Mouse (Mus musculus) cerebellum, adult 9-10 months (tissue): ENCODE results near the gene Atxn1.
A peak's percentile ranks its signal among the peaks of the same experiment; 100 is the strongest.

Source experiments
- DNase-seq: peaks from one replicate; pipeline ENCODE4 v3.0.0; 2022

Gene Atxn1

GRCm38 (mm10) chr13:45754483-45754882, 210.3 kb downstream of the Atxn1 start:
- no peak for DNase-seq

DNA sequence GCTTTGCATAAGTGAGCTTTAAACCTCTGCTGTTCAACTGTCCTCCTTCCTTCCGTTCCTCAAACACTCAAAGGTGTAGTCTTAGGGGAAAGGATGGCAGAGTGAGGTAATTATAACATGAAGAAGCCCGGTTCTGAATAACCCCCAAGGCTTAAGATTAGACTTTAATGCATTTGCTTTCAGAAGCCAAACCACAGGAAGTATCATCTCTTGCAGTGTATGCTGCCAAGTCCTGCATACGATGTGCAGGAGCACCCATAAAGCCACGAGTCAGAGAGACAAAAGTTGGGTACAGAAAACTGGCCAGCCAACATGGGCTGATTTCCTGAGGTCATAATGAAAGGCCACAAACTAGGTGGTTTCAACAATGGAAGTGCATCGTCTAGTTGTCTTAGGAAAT, 212.3 kb downstream of the Atxn1 start:
- no peak for DNase-seq

- DNase-seq, result no peak
Observed at GRCm38 (mm10) chr13:45751231-45751630, 213.6 kb downstream of the Atxn1 start.

- DNase-seq, result no peak
Observed at GRCm38 (mm10) chr13:45750627-45751026, 214.2 kb downstream of the Atxn1 start.

GRCm38 (mm10) chr13:45749937-45750336, 214.9 kb downstream of the Atxn1 start:
- DNase-seq, result no peak

GRCm38 (mm10) chr13:45749222-45749621, 215.6 kb downstream of the Atxn1 start:
- no peak for DNase-seq

DNA sequence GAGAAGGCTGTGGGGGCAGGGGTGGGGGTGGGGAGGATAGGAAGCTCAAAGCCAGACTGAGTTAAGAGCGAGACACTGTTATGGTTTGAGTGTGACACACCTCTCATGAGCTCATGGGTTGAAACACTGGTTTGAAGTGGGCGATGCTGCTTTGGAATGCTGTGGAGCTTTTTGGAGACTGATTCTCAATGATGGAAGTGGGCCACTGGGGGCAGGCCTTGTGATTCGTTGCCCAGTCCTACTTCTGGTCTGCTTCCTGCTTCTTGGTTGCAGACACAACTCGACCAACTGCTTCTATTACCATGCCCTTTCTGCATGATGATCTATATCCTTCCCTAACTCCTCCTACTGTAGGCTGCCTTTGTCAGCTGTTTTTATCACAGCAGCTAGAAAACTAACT, 216.1 kb downstream of the Atxn1 start:
- DNase-seq, result no peak

DNA sequence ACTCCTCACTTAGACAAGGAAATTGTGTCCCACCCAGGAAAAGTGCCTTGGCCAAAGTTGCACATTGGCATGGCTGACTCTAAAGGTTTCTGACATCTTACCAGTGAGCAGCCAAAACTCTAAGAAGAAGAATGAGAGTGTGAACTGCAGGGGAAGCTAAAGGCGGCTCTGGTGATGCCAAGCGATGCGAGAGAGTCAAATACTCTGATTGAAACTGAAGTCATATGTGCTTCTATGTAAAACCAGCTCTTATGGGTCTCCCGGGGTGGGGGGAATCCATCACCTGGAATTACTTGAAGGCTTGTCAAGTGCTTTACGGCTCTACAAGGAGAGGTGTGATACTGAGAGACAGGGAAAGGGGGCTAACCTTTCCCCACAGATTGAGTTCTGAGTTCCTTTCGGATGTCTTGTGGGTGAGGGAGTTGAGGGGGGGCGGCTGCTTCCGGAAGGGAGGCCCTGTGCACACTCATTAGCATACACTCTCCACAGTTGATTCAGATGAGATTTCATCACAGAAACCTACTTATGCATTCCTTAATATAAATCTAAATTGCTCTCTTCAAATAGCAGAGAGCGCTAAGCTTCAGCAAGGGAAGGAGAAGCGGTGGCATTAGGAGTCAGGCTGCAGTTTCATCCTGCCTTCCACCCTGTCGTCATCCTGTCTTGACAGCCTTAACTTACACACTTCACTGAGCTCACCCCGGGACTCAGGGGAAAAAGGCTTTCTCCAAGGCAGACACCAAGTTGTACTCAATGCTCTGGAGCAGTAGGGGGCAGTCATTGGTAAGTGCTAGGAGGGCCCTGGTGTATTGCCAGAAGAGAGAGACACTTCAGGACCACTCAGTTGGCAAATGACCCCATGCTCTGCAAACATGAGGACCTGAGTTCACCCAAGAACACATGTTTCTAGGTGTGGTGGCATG, 218.7 kb downstream of the Atxn1 start:
- DNase-seq, result no peak

DNA sequence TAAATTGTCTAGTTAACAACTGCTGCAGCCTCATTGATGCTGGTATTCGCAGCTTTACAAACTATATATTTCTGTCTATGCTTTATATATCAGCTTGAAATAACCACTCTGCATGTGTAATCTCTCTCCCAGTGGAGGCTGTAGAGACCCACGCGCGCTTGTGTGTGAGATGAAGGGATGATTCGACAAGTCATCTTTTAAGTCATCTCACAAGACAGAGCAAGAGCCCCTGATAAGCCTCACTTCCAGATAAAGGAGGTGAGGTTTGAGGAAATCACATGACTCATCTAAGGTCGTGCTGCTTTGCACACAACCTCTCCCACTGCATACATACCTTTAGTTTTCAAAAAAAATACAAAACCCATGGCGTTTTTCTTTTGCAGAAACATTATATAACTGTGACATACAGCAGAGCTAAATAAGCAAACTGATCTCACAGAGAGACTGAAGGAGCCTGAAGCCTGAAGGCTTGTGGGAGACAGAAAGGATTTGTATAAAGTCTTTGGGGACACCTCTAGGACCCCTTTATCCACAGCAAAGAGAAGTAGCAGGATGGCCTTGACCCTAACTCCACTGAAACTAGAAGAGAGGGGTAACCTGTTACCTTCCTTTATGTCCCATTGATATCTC, 219.9 kb downstream of the Atxn1 start:
- no peak for DNase-seq

DNA sequence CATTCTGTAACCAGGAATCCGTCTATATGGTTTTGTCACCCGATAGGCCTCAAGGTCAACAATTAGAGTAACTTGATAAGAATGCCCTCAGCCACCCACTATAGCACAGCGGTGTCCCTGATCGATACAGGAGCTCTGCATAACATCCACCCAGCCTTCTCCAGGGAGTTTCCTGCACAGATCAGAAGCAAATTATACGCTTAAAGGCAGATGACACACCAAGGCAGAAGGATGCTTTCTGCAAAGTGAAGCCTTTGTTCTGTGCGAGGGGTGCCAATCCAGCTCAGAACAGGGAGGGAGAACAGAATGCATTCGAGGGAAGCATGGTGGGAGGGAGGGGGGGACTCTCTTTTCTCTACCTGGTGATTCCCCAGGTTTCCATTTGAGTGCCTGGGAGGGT, 221.0 kb downstream of the Atxn1 start:
- no peak for DNase-seq

- no peak for DNase-seq
Observed at GRCm38 (mm10) chr13:45740369-45740768, 224.4 kb downstream of the Atxn1 start.

GRCm38 (mm10) chr13:45736241-45736640, 228.6 kb downstream of the Atxn1 start:
- DNase-seq, result no peak

DNA sequence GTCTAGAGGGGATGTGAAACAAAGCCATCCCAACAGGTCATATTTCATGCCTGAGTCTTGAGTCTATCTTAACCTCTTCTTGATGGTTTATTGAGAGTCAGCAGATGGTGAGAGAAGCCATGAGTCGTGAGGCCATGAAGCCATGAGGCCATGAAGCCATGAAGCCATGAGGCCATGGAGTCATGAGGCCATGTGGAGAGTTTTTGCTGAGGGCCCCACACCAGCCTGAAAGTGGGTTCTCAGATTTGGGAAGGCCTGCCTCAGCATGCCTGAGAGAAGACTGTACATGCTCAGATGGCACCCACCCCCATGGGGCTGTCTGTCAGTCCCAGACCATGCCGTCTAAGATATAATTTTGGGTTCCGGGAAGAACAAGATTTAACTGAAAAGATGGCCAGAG, 229.0 kb downstream of the Atxn1 start:
- DNase-seq, result no peak

DNA sequence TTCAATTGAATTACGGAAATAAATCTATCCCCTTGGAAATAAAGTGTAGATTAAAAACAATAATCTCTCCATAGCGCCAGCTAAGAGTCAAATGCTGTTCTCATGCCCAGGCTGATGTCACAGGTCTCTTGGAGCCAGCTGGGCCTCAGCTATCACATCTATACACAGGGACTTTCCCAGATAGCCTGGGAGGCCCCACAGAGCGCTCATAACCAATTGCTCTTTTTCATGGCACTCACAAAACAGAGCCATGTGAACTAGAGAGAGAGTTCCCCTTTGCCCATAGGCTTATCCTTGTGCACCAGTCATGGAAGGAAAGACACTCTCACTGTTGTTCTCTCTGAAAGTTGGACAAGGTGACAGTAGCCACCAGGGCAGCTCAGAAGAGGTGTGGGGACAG, 230.3 kb downstream of the Atxn1 start:
- DNase-seq, result no peak

- no peak for DNase-seq
Observed at GRCm38 (mm10) chr13:45732590-45732989, 232.2 kb downstream of the Atxn1 start.

GRCm38 (mm10) chr13:45726917-45727316, 237.9 kb downstream of the Atxn1 start:
- DNase-seq, result peak; percentile 23

DNA sequence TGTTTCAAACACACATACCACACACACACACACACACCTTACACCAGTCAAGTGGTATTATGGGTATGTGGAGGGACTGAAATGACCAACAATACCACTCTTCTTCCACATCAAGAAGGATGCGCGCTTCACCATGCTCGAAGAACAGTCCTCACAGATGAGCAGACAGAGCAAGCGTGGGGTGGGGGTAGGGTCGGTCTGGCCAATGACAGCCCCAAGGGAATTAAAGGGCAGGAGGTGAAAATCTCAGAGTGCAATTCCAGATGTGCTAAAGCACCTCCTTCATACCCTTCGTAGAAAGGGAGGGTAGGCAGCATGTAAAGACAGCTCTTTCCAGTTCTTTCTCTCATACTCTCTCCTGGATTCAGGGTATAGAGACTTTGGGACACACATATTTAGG, 238.6 kb downstream of the Atxn1 start:
- no peak for DNase-seq

GRCm38 (mm10) chr13:45724507-45725259, 240.1 kb downstream of the Atxn1 start:
- no peak for DNase-seq

GRCm38 (mm10) chr13:45722885-45723284, 241.9 kb downstream of the Atxn1 start:
- no peak for DNase-seq

DNA sequence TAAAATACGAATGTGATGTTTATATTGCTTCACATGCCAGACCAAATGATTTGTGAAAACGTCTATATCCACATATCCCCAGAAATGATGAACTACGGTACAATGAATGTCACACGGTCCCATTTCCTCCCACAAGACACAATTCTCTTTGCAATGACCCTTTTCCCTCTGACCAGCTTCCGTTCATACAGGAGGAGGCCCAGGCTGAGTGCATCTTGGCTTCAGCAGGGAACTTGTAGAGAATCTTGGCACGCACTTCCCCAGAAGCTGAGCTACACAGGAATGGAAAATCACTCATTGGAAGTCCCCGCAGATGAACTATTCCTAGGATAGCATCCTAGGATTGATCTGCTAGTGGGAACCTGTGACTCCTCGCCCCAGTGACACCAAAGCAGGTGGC, 243.2 kb downstream of the Atxn1 start:
- peak; percentile 60 for DNase-seq

- DNase-seq, result no peak
Observed at GRCm38 (mm10) chr13:45718850-45719249, 246.0 kb downstream of the Atxn1 start.

DNA sequence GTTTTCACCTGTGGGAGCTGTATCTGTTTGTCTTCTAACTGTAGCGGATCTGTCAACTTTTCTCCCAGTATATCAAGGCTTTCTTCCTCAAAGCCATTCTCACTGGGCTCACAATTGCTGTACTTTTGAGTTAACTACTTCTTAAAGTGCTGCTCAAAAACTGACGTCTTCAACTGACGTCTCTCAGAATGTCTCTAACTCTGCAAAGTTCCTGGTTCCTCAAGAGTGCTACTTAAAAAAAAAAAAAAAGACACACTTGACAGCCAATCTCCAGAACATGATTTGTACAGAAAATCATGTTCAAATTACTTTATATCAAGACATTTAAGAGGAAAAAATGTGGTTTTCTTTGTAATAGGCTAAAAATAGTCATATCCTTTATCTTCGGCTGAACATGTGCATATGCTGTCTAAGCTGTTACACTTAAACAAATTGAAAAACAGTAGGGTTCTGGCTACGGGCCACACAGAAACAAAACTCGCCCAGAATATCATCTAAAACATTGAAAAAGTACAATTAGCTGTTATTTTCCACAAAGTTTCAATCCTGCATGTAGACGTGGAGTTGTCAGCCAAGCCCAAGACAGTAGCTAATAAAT, 249.1 kb downstream of the Atxn1 start:
- DNase-seq, result peak; percentile 47

- no peak for DNase-seq
Observed at GRCm38 (mm10) chr13:45710041-45710440, 254.8 kb downstream of the Atxn1 start.
